Mouse (Mus musculus) E14TG2a.4 (cell line): ENCODE measurements at regions not wholly inside any gene's neighbourhood (a gene's known extent, or its start where the extent isn't known, plus 50 kb on each side); places are given as distances from the start of the nearest gene placed in this dataset.

Source experiments
- CTCF ChIP-seq: conservative IDR thresholded peaks from 2 replicates; pipeline ENCODE4 v1.5.1; 2014; ENCODE audit warnings: low read length
- POU5F1 ChIP-seq: IDR thresholded peaks from 2 replicates; pipeline ENCODE4 v1.6.1; 2014; ENCODE audit warnings: low read length, borderline replicate concordance

GRCm38 (mm10) chr3:8264366-8265033, 1345.4 kb downstream of the Zfp704 start:
- TF ChIP-seq CTCF (no peak), POU5F1 (no peak)
